Mouse (Mus musculus): ENCODE results near the gene Aox4. TPM values are rescaled to one million over a fixed set of nuclear protein-coding genes. Genes with fewer than 3 reads are reported as not detected.

The Aox4 gene
- polyA plus RNA-seq, 1 experiment = 0.22 TPM

DNA sequence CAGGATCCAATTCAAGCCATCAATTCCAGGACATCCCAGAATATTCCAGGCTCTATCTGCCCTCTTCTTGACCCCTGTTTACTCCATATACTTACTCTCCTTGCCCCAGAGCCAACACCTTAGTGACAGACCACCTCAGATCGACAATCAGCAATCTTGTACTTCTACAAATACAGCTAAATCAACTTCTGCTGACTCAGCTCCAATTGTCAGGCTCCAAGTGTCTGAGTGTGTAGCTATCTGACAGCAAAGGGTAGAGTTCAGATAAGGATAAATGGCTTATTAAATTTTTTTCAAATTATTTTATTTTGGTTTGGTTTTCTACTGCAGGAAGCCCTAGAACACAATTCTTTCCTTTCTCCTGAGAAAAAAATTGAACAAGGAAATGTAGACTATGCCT, 38.3 kb downstream of the Aox4 start:
- DNase-seq (ENCODE audit: low read depth) = no peak
- TF ChIP-seq POLR2A (IDR thresholded peaks at IDR 0.05; ENCODE audit: borderline replicate concordance, extremely low read depth, insufficient read depth, insufficient read length, poor library complexity, severe bottlenecking) = no peak
- no peak for TF ChIP-seq CTCF (IDR thresholded peaks at IDR 0.05; ENCODE audit: borderline replicate concordance, extremely low read depth, insufficient read depth, insufficient read length)

DNA sequence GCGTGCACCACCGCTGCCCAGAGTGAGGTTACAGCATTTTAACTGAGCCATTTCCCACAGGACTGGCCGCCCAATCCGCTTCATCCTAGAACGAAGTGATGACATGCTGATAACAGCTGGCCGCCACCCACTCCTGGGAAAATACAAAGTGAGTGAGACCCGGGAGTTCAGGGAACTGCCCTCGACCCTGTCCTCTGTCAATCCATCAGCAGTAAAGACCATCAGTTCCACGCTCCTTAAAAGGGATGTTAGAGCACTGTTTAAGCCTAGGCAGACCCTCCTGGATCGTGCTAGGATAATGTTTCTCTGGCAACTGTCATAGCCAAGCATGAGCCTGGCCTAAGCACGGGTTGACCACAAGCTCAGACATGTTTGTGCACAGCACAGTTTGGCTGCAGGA, 43.3 kb downstream of the Aox4 start:
- DNase-seq (ENCODE audit: low read depth) = no peak
- TF ChIP-seq CTCF (IDR thresholded peaks at IDR 0.05; ENCODE audit: borderline replicate concordance, extremely low read depth, insufficient read depth, insufficient read length) (no peak), POLR2A (IDR thresholded peaks at IDR 0.05; ENCODE audit: borderline replicate concordance, extremely low read depth, insufficient read depth, insufficient read length, poor library complexity, severe bottlenecking) (no peak)

DNA sequence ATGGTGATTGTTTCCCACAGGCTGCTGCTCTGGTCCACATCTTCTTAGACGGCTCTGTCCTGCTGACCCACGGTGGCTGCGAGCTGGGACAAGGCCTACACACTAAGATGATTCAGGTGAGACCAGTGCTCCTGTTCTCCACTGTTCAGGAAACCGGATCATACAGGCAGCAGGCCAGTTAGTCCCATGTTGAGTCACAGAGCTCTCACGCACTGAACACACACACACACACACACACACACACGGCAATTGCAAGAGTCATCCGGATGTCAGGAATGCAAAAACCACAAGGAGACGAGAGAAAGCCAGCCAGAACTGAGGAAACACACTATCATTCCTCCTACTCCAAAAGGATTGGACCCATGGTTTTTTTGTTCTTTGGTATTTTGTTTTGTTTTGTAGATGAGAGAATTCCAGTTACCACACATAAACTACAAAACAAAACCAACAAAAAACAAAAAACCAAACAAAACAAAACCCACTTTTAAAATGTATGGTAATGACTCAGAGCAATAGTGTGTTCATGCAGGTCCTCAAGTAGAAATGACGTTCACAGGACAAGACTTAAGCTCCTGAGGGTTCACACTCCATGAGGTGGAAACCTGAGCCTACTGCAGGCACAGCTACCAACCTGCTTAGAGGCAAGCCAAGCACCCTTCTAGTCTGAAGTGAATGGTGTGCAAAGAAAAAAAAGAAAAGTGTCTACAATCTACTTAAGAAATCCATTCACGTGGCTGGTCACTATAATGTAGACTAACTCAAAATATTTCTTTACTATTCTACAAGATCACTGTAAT, 47.2 kb downstream of the Aox4 start:
- no peak for TF ChIP-seq CTCF (IDR thresholded peaks at IDR 0.05; ENCODE audit: borderline replicate concordance, extremely low read depth, insufficient read depth, insufficient read length)
- no peak for TF ChIP-seq POLR2A (IDR thresholded peaks at IDR 0.05; ENCODE audit: borderline replicate concordance, extremely low read depth, insufficient read depth, insufficient read length, poor library complexity, severe bottlenecking)
- DNase-seq (ENCODE audit: low read depth) = no peak

DNA sequence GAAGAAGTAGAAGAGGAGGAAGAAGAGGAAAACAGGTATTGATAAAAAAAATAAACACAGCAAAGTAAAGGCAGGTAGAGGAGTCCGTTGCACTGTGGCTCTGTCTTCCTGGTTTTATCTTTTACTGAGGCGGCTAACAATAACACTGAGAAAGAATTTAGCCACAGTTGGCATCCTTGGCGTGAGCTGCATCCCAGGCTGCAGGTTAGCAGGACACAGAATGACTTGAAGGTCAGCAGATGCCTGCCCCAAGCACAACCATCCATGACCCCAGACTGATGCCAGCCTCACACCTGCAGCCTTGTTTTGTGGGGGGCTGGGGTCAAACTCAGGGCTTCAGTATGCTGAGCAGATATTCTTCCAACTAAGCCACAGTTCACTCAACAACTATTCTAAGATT, 50.1 kb downstream of the Aox4 start:
- no peak for DNase-seq (ENCODE audit: low read depth)
- no peak for TF ChIP-seq POLR2A (IDR thresholded peaks at IDR 0.05; ENCODE audit: borderline replicate concordance, extremely low read depth, insufficient read depth, insufficient read length, poor library complexity, severe bottlenecking)
- no peak for TF ChIP-seq CTCF (IDR thresholded peaks at IDR 0.05; ENCODE audit: borderline replicate concordance, extremely low read depth, insufficient read depth, insufficient read length)

DNA sequence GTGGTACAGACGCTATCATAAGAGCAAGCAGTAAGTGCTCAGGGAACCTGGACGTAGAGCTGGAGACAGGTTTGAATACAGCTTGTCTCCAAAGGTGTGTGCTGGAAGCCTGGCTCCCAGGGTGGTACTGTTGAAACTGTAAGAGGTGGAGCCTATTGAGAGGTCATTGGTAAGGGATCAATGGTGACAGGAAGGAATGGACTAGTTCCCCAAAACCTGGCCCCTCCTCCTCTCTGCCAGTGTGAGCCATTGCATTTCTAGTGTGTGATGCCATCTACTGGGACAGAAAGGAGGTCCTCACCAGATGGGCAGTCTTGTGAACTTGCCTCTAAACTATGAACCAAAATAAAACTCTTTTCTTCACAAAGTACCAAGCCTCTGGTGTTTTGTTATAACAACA, 58.0 kb downstream of the Aox4 start:
- DNase-seq (ENCODE audit: low read depth) = no peak
- TF ChIP-seq CTCF (IDR thresholded peaks at IDR 0.05; ENCODE audit: borderline replicate concordance, extremely low read depth, insufficient read depth, insufficient read length) = no peak
- TF ChIP-seq POLR2A (IDR thresholded peaks at IDR 0.05; ENCODE audit: borderline replicate concordance, extremely low read depth, insufficient read depth, insufficient read length, poor library complexity, severe bottlenecking) = no peak

GRCm38 (mm10) chr1:58270807-58271569, 60.8 kb downstream of the Aox4 start:
- peak; percentile 49; the same call in 1 of the 2 replicates for TF ChIP-seq CTCF (IDR thresholded peaks at IDR 0.05; ENCODE audit: borderline replicate concordance, extremely low read depth, insufficient read depth, insufficient read length)
- no peak for TF ChIP-seq POLR2A (IDR thresholded peaks at IDR 0.05; ENCODE audit: borderline replicate concordance, extremely low read depth, insufficient read depth, insufficient read length, poor library complexity, severe bottlenecking)
- peak; percentile 82 for DNase-seq (ENCODE audit: low read depth)

- TF ChIP-seq CTCF (IDR thresholded peaks at IDR 0.05; ENCODE audit: borderline replicate concordance, extremely low read depth, insufficient read depth, insufficient read length) (no peak), POLR2A (IDR thresholded peaks at IDR 0.05; ENCODE audit: borderline replicate concordance, extremely low read depth, insufficient read depth, insufficient read length, poor library complexity, severe bottlenecking) (no peak)
- no peak for DNase-seq (ENCODE audit: low read depth)
Observed at GRCm38 (mm10) chr1:58275879-58276278, 65.7 kb downstream of the Aox4 start.

DNA sequence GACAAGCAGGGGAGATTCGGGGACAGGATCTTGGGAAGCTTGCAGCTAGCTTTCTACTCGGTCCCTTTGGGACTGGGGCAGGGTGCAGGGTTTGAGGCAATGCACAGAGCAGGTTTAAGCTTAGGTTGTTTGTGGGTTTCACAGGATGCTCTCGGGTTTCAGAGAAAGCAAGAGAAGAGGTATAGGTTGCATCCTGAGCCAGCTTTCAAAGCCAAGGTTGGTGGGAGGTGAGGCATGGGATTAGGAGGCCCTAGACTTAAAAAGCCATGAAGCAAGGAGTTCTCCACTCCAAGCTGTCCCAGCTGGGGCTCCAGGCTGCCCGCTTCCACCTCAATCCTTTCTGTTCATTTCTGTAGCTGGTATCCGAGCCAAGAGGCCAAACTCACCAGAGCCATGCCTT, 67.8 kb downstream of the Aox4 start, which contains the start of gene Aox2:
Aox2 (plus strand) TSS at position 301 of the 400 bp plus-strand sequence.
- TF ChIP-seq POLR2A (IDR thresholded peaks at IDR 0.05; ENCODE audit: borderline replicate concordance, extremely low read depth, insufficient read depth, insufficient read length, poor library complexity, severe bottlenecking) = no peak
- TF ChIP-seq CTCF (IDR thresholded peaks at IDR 0.05; ENCODE audit: borderline replicate concordance, extremely low read depth, insufficient read depth, insufficient read length) = no peak
- no peak for DNase-seq (ENCODE audit: low read depth)

DNA sequence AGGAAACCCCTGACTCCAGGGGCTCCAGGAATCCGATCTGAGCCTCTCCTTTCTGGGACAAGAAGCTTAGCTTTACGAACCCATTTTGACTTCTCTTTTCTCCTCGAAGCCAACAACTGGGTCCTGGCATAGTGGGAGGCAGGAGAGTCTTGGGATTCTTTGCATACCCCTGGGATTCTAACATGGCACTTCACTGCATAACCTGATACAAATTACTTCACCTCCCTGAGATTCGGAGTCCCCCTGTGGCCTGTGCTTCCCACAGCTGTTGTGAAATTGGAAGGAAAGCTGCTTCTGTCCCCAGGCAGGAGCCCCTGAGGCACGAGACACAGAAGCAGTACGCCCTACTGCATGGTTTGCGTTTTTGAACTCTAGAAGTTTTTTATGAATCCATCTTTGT, 68.3 kb downstream of the Aox4 start:
- TF ChIP-seq CTCF (IDR thresholded peaks at IDR 0.05; ENCODE audit: borderline replicate concordance, extremely low read depth, insufficient read depth, insufficient read length) = no peak
- no peak for TF ChIP-seq POLR2A (IDR thresholded peaks at IDR 0.05; ENCODE audit: borderline replicate concordance, extremely low read depth, insufficient read depth, insufficient read length, poor library complexity, severe bottlenecking)
- no peak for DNase-seq (ENCODE audit: low read depth)

DNA sequence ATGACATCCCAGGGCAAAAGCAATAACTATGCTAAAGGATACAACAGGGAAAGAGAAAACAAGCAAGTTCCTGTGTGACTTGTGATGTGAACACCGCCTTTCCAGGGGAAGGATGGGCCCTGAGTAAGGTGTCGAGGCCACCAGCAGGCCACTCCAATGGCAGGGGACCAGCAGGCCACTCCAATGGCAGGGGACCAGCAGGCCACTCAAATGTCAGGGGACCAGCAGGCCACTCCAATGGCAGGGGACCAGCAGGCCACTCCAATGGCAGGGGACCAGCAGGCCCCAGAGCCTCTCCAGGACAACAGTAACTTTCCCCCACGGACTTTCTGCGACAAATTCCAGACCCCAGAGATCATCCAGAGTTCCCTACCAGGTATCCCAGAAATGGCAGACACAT, 70.2 kb downstream of the Aox4 start:
- no peak for DNase-seq (ENCODE audit: low read depth)

GRCm38 (mm10) chr1:58280939-58281624, 70.9 kb downstream of the Aox4 start:
- DNase-seq (ENCODE audit: low read depth) = peak; percentile 44
- TF ChIP-seq CTCF (IDR thresholded peaks at IDR 0.05; ENCODE audit: borderline replicate concordance, extremely low read depth, insufficient read depth, insufficient read length) = no peak
- TF ChIP-seq POLR2A (IDR thresholded peaks at IDR 0.05; ENCODE audit: borderline replicate concordance, extremely low read depth, insufficient read depth, insufficient read length, poor library complexity, severe bottlenecking) = no peak

More for the DNA sequence above, 70.2 kb downstream of the Aox4 start:
- TF ChIP-seq POLR2A (IDR thresholded peaks at IDR 0.05; ENCODE audit: borderline replicate concordance, extremely low read depth, insufficient read depth, insufficient read length, poor library complexity, severe bottlenecking) = no peak
- TF ChIP-seq CTCF (IDR thresholded peaks at IDR 0.05; ENCODE audit: borderline replicate concordance, extremely low read depth, insufficient read depth, insufficient read length) = no peak
